Mouse (Mus musculus): Measurements from ENCODE around the gene Sumo1.
"Not testable (repeated sequence)": the region's sequence is repeated elsewhere in the genome, so short reads cannot be mapped to it uniquely, and the experiment has no call there.

Gene Sumo1

GRCm38 (mm10) chr1:59670641-59671168 lies at the start of gene Sumo1:
TSS of gene Sumo1 (minus strand) at chr1:59670834.
- DNase-seq (ENCODE audit: extremely low spot score, low spot score): peak; percentile 92

- no peak for DNase-seq (ENCODE audit: extremely low spot score, low spot score)
Measured at GRCm38 (mm10) chr1:59719900-59720299, 49.3 kb upstream of the Sumo1 start.

- no peak for DNase-seq (ENCODE audit: extremely low spot score, low spot score)
Measured at GRCm38 (mm10) chr1:59701766-59702165, 31.1 kb upstream of the Sumo1 start.

- no peak for DNase-seq (ENCODE audit: extremely low spot score, low spot score)
Measured at GRCm38 (mm10) chr1:59698207-59698606, 27.6 kb upstream of the Sumo1 start.

- DNase-seq (ENCODE audit: extremely low spot score, low spot score): no peak
Measured at GRCm38 (mm10) chr1:59697751-59698150, 27.1 kb upstream of the Sumo1 start.

- no peak for DNase-seq (ENCODE audit: extremely low spot score, low spot score)
Measured at GRCm38 (mm10) chr1:59690467-59690866, 19.8 kb upstream of the Sumo1 start.

GRCm38 (mm10) chr1:59687493-59687892 lies 16.9 kb upstream of the Sumo1 start:
- no peak for DNase-seq (ENCODE audit: extremely low spot score, low spot score)

GRCm38 (mm10) chr1:59684819-59685755 lies 14.5 kb upstream of the Sumo1 start, which contains the start of gene Nop58:
TSS of gene Nop58 (plus strand) at chr1:59684971.
- DNase-seq (ENCODE audit: extremely low spot score, low spot score): peak; percentile 89

GRCm38 (mm10) chr1:59683926-59684818 lies 13.5 kb upstream of the Sumo1 start:
- DNase-seq (ENCODE audit: extremely low spot score, low spot score): no peak

GRCm38 (mm10) chr1:59673661-59674060 lies 3.0 kb upstream of the Sumo1 start:
- no peak for DNase-seq (ENCODE audit: extremely low spot score, low spot score)

GRCm38 (mm10) chr1:59669962-59670630 lies 538 bp downstream of the Sumo1 start:
- no peak for DNase-seq (ENCODE audit: extremely low spot score, low spot score)

GRCm38 (mm10) chr1:59668871-59669270 lies 1.8 kb downstream of the Sumo1 start:
- DNase-seq (ENCODE audit: extremely low spot score, low spot score): no peak

GRCm38 (mm10) chr1:59663456-59664135 lies 7.0 kb downstream of the Sumo1 start:
- DNase-seq (ENCODE audit: extremely low spot score, low spot score): no peak

GRCm38 (mm10) chr1:59656244-59657171 lies 14.1 kb downstream of the Sumo1 start:
- DNase-seq (ENCODE audit: extremely low spot score, low spot score): no peak

- no peak for DNase-seq (ENCODE audit: extremely low spot score, low spot score)
Measured at GRCm38 (mm10) chr1:59653243-59653911, 17.3 kb downstream of the Sumo1 start.

- no peak for DNase-seq (ENCODE audit: extremely low spot score, low spot score)
Measured at GRCm38 (mm10) chr1:59651201-59651819, 19.3 kb downstream of the Sumo1 start.

GRCm38 (mm10) chr1:59646502-59646901 lies 24.1 kb downstream of the Sumo1 start:
- not testable (repeated sequence) for DNase-seq (ENCODE audit: extremely low spot score, low spot score)

GRCm38 (mm10) chr1:59642488-59642887 lies 28.1 kb downstream of the Sumo1 start:
- no peak for DNase-seq (ENCODE audit: extremely low spot score, low spot score)

Data from neural tube, embryonic 10.5 days (tissue).